Mouse (Mus musculus) megakaryocyte progenitor cell, adult 5-6 weeks (primary cell): ENCODE data around the gene Bcl3. TPM values are rescaled to one million over a fixed set of nuclear protein-coding genes. Genes with fewer than 3 reads are reported as not detected.

ENCODE experiments used
- ATAC-seq: replicated peaks from 2 replicates; pipeline ENCODE4 v1.8.0; 2016; ENCODE audit warnings: mild to moderate bottlenecking, moderate TSS enrichment, inconsistent platforms; ENCODE audit not compliant: poor library complexity
- total RNA-seq, 2 experiments: library from RNA; stranded (forward) in 1 of 2; stranded (reverse) in 1 of 2; fragments of 157-497, 149-512 nt in 1 of 2; fragments of 200-1000 nt in 1 of 2; gene quantifications; 2 replicates each; pipeline versions ENCODE4 v1.2.3 to v1.2.4; 2015 to 2017

Bcl3 gene
- total RNA-seq (2015) (6.3 and 11.5 TPM in 2 replicates), total RNA-seq (2017) (1.6 and 4.6 TPM in 2 replicates)

GRCm38 (mm10) chr7:19822604-19823058 lies at the start of gene Bcl3:
Bcl3 (minus strand) TSS chr7:19822770.
- ATAC-seq: 0 out of 2 replicates have a peak, but pooled peaks have one; percentile 4

DNA sequence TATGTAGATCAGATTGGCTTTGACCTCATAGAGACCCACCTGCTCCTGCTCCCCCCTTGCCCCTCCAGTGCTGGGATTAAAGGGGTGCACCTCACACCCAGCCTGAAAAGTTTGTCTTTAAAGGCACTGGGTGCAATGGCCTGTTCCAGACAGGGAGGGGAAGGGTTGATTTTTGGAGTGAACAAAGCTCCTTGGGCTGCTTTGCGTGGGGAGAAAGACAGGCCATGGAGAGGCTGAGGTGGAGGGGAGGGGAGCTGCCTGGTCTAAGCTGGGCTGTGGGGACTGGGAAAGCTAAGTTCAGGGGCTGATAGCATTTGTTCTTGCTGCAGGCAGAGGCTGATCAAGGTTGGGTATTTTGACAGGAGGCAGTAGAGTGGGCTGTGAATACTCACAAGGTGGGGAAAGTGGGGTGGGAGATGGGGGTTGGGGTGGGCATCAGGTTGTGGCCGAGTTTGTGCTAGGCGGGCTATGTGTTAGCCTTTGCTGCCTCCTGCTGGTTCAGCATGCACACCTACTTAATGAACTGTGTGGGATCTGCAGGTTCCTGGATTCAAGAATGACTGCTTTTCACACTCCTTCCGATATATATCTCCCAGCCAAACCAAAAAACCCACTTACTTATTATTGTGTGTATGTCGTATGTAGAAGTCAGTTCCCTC lies 49.5 kb upstream of the Bcl3 start:
- 0 out of 2 replicates have a peak, but pooled peaks have one; percentile 23 for ATAC-seq

DNA sequence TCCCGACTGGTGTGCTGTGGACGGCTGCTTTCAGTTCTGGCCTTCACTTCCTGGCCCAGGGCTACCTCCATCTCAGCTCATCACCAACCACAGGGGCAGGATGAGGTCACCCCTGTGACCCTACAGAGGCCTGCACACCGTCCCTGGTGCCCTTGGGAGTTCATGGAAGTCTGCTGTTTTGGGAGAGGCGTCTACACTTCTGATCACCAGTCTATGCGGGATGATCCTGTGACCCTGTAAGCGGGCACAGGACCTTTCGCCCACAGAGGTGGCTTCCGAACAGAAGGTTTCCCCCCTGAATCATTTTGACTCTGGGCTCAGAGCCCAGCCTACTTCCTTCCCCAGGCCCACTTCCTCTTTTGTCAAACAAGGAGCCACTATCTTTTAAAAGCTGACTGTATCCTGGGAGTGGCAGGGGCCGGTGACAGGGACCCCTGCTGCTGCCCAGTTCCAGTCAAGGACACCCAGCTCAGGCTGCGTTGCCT lies 48.6 kb upstream of the Bcl3 start:
- peak; percentile 83 for ATAC-seq

- no peak for ATAC-seq
Measured at GRCm38 (mm10) chr7:19867751-19868399, 45.3 kb upstream of the Bcl3 start.

DNA sequence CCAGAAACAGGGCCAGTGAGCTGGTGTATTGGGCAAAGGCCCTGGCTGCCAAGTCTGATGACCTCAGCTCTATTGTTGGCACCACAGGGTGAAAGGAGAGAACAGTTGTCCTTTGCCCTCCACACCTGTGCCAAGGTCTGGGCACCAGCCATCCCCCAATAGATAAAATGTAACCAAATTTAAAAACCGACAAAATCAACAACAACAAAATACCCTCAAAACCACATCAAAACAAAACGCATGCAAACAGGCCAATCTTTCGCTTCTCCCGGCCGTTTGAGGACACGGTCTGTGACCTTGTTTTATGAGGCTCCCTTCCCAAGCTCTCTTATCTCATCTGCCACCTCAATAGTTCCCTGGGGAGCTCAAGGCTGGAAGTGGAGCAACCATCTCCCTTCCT lies 43.9 kb upstream of the Bcl3 start:
- ATAC-seq: no peak

DNA sequence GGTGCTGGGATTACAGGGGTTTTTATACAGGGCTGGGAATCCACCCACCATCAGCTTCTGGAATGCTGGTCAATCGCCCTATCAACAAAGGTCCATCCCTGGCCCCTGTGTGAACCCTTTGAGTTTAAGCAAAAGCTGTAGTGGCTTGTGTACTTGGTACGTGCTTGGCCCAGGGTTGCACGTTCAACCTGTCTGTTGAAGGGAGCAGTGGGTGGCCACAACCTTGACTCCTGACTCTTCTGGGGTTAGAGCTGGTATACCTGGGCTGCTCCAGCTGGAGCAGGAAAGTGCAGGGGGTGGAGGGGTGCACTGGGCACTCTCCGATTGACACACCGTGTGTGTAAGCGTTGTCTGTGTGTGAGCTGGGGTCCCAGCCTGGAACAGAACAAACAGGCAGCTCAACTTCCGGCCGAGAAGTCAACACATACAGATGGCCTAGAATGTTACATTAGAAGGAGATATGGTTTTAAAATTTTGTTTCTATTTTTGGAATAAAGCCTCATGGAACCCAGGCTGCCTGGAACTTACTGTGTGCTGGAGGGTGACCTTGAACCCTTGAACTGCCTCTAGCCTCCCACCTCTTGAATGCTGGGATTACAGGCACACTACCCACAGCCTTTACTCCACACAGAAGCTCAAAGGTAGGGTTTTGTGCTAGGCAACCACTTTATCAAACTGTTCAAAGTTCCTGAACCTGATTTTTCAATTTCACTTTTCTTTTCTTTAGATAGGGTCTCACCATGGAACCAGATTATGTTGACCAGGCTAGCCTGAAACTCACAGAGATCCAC lies 42.9 kb upstream of the Bcl3 start:
- no peak for ATAC-seq

GRCm38 (mm10) chr7:19864241-19864640 lies 41.7 kb upstream of the Bcl3 start:
- no peak for ATAC-seq

DNA sequence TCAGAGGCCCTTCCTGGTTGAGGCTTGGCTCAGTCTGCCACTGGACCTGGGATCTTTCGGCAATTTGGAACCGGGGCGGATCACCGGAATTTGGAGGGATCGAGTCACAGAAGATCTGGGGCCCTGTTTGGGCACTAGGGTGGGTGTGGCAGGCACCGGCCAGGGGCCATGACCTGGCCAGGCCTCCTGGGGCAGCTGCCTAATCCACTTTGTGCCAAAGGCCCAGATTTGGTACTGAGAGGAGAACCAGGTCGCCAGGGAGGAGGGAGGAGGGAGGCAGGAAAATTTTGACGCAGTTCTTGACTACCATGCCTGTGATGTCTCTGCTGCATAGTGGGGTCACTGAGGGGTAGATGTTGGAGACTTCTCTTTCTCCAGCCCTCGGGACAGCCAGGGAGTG lies 38.6 kb upstream of the Bcl3 start, which contains the start of gene Ceacam16:
Gene Ceacam16 (minus strand): TSS at position 101 of the 400 bp plus-strand sequence.
- no peak for ATAC-seq

GRCm38 (mm10) chr7:19859740-19860139 lies 37.2 kb upstream of the Bcl3 start:
- ATAC-seq: no peak

DNA sequence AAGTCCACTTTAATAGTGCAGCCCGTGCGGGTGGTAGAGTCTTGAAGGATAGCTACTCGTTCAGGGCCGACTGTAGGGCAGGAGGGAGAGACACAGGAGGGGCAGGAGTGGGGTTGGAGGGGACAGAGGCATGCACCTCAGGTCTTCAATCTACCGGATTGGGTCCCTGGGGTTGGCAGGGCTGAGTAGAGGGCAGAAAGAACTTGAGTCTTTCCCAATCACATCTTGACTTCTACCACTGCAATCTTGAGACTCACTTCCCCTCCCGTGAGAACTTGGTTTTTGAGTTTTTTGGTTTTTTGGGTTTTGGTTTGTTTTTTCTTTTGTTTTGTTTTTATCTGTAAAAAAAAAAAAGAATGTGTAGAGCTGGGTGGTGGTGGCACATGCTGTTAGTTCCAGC lies 33.7 kb upstream of the Bcl3 start:
- ATAC-seq: peak; percentile 60

DNA sequence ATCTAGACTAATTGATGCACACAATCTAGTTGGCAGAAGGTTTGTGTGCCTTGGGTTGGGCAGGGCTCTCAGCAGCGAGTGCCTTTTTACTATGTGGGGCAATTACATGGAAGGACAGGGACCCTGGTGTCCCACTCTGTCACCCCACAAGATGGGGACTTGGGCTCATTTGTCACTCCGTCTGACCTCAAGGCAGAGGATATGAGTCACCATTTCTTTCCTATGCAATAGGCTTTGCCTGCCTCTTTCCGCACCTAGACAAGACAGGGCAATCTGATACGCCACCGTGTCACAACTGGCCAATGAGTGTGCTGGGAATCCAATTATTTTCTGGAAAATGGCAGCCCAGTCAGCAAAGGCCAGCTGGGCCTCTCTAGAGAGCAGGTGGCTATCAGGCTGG lies 33.1 kb upstream of the Bcl3 start:
- peak; percentile 51; the same call in 1 of the 2 replicates for ATAC-seq

DNA sequence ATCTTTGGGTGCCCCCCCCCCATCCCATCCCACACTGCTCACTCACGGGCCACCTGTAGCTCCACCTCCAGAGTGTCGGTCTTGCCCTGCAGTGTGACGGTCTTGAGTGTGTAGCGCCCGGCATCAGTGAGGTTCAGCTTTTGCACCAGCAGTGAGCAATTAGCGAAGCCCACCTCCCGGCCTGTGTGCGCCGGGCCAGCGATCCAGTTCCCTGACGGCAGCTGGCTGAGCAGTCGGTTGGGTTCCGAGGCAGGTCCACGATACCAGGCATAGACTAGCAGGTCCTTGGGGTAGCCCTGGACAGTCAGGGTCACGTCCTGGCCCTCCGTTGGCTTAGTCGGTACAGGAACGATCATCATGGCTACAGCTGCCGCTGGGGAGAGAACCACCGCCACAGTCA lies 31.0 kb upstream of the Bcl3 start:
- ATAC-seq: no peak

DNA sequence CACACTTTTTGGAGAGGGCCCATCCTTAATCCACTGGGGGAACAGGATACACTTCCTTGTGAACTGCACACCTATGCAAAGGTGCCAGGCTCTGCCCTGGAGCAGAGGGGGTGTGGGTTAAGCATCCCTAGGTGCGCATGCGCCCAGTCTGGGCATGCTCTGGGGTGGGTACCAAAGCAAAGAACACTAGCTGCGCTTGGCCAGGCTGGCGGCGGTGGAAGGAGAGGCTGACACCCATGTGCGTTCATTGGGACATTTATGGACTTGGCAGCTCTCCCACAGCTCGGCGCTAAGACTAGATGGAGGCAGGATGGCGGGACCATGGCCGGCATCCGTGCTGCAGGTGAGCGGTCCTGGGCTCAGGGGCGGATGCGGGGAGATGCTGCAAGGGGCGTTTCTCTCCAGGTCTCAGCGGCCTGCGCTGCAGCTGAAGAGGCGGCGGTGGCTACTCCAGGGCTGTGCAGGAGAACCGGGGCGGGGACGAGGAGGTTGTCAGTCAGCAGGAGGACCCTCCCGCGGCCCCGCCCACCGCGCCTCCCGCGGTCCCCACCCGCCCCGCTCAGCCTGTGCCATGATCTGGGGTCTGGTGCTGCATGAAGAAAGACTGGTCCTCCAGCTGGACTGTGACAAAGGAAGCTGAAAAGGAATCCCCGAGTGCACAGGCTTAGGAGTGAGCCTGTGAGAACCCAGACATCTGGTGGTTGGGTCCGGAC lies 29.4 kb upstream of the Bcl3 start, which contains the start of gene Gm19345:
Gene Gm19345 (plus strand): TSS at position 146 of the 713 bp plus-strand sequence.
- ATAC-seq: peak; percentile 18; the same call in 1 of the 2 replicates

DNA sequence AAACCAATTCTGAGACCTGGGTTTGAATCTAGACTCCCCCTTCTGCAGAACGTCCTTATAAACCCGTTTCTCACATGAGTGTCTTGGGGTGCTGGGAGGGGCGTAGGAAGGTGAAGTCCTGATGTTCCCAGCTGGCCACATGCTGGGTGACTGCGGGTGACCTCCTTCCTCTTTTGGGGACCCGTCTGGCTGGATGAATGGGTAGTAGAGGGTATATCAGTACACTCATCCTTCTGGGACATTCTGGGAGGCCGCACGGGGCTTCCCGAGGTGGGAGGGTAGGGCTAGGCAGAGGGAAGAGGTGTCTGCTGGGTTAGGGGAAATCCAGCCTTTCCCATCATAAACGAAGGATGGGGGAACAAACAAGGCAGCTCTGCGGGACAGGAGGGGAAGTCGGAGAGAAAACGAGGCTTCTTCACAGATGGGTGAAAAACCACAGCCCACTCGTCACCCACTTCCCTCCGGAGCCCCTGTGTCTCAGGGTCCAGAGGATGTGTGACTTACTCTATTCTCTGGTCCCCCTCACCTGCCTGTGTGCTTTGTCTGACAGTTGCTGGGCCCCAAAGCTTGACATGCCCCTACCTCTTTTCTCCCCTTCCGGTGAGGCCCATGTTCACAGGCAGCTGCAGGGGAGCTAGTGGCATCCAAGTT lies 22.1 kb upstream of the Bcl3 start:
- ATAC-seq: peak; percentile 65

DNA sequence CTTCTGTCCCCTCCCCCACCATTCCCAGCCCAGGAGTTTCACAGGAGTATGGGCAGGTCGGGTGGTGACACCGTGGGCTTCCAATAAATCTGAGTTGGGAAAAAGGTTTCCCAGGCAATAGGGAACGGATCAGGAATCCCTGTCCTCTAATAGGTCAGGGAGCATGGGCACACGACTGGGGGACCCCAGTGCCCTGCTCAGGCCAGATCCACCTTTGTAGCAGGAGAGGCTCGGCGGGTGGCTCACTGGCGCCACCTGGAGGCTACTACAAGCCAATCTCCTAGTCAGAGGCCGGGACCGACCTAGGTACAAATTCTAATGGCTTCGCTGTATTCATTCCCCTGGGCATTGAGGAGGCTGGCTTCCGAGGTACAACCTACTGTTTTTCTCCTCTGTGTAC lies 21.0 kb upstream of the Bcl3 start:
- ATAC-seq: peak; percentile 66

DNA sequence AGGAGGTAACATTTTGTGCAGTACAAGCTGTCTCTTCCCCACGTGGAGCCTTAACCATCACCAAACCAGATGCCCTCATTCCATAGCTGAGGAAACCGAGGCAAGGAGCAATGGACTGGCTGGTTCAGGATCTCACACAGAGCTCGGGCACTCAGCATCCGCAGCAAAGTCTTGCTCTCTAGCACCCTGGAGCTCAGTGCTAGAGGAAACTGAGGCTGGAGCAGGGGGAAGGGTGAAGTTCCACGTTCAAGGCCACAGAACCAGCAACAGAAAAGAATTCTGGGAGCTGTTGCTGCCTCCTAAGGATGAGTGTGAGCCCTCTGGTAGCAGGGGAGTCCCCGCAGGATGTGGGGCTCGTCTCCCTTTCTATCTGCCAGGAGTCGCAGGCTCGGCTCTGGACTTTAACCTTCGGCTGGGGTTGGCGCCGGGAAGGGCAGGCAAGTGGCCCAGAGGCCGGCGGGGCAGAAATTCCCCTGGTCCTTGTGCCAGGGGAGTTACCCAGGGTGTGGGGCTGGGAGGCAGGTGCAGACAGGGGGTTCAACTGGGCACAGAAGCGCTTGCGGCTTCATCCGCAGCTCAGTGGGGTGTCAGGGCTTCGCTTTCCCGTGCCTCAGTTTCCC lies 20.4 kb upstream of the Bcl3 start:
- no peak for ATAC-seq

GRCm38 (mm10) chr7:19841686-19842413 lies 19.3 kb upstream of the Bcl3 start:
- ATAC-seq: no peak

DNA sequence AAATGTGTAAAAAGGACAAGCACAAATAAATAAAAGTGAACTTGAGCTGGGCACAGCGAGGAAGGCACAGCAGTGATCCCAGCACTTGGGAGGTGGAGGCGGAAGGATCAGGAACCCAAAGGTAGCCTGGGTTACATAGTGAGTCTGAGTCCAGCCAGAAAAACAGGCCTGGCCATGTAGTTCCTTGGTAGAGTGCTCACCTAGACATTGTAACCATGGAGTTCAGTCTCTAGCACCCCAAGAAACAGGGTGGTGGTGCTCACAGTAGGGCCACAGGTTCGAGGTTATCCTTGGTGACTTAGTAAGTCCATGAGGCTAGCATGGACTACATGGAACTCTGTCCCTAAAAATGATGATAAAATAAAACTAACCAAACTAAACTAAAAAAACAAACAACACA lies 18.4 kb upstream of the Bcl3 start:
- ATAC-seq: no peak

DNA sequence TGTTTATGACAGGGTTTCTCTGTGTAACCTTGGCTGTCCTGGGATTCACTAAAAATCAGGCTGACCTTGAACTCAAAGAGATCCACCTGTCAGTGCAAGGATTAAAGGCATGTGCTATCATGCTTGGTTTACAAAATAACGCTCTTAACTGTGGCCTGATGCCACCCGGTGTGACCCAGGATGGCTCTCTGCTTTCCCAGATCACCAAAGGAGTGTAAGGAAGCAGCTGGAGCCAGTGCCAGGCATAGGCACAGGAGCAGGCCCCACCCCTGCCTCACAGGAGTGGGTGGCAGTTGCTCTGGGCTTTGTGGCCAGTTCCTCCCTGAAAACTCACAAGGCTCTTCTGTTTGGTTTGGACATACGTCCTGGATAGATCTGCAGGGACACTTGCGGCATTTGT lies 17.8 kb upstream of the Bcl3 start:
- no peak for ATAC-seq
